Mouse (Mus musculus) cerebellum, adult 8-10 months (tissue): ENCODE results near the gene Ap4b1.
"Not testable (repeated sequence)": the region's sequence is repeated elsewhere in the genome, so short reads cannot be mapped to it uniquely, and the experiment has no call there.

Experiments
- DNase-seq: peaks from one replicate; pipeline ENCODE4 v3.0.0; 2022

Gene Ap4b1

GRCm38 (mm10) chr3:103801631-103802531, 7.4 kb upstream of the Ap4b1 start:
- DNase-seq, result peak; percentile 66

- no peak for DNase-seq
Measured at GRCm38 (mm10) chr3:103802861-103803260, 6.5 kb upstream of the Ap4b1 start.

GRCm38 (mm10) chr3:103805671-103806070, 3.6 kb upstream of the Ap4b1 start:
- no peak for DNase-seq

GRCm38 (mm10) chr3:103809799-103810150, 455 bp downstream of the Ap4b1 start:
- DNase-seq, result no peak

GRCm38 (mm10) chr3:103810967-103811366, 1.6 kb downstream of the Ap4b1 start:
- DNase-seq, result no peak

- no peak for DNase-seq
Measured at GRCm38 (mm10) chr3:103827548-103827947, 18.2 kb downstream of the Ap4b1 start.

- DNase-seq, result no peak
Measured at GRCm38 (mm10) chr3:103829036-103829435, 19.7 kb downstream of the Ap4b1 start.

GRCm38 (mm10) chr3:103830681-103831080, 21.4 kb downstream of the Ap4b1 start:
- not testable (repeated sequence) for DNase-seq

- DNase-seq, result no peak
Measured at GRCm38 (mm10) chr3:103831146-103831545, 21.8 kb downstream of the Ap4b1 start.

- no peak for DNase-seq
Measured at GRCm38 (mm10) chr3:103832426-103832825, 23.1 kb downstream of the Ap4b1 start, which contains the start of gene Bcl2l15. TSS of gene Bcl2l15 (plus strand) at chr3:103832601.

GRCm38 (mm10) chr3:103834001-103834400, 24.7 kb downstream of the Ap4b1 start:
- DNase-seq, result no peak

GRCm38 (mm10) chr3:103835272-103835950, 26.1 kb downstream of the Ap4b1 start:
- no peak for DNase-seq

- DNase-seq, result peak; percentile 63
Measured at GRCm38 (mm10) chr3:103835951-103836310, 26.6 kb downstream of the Ap4b1 start.

- DNase-seq, result no peak
Measured at GRCm38 (mm10) chr3:103836453-103836852, 27.1 kb downstream of the Ap4b1 start.

GRCm38 (mm10) chr3:103839711-103840110, 30.4 kb downstream of the Ap4b1 start:
- no peak for DNase-seq

- DNase-seq, result not testable (repeated sequence)
Measured at GRCm38 (mm10) chr3:103840195-103840594, 30.9 kb downstream of the Ap4b1 start.

- not testable (repeated sequence) for DNase-seq
Measured at GRCm38 (mm10) chr3:103840946-103841345, 31.6 kb downstream of the Ap4b1 start.

- peak; percentile 89 for DNase-seq
Measured at GRCm38 (mm10) chr3:103850644-103851363, 41.5 kb downstream of the Ap4b1 start.

GRCm38 (mm10) chr3:103851481-103851880, 42.2 kb downstream of the Ap4b1 start:
- peak; percentile 53 for DNase-seq

GRCm38 (mm10) chr3:103851882-103852281, 42.6 kb downstream of the Ap4b1 start:
- DNase-seq, result peak; percentile 59

- DNase-seq, result peak; percentile 89
Measured at GRCm38 (mm10) chr3:103852565-103853299, 43.4 kb downstream of the Ap4b1 start.

GRCm38 (mm10) chr3:103853804-103854203, 44.5 kb downstream of the Ap4b1 start:
- DNase-seq, result no peak
